Mouse (Mus musculus) thymus, adult 18-20 months (tissue): ENCODE data around the gene Cmah.

Experiments used
- DNase-seq, 2 experiments: peaks; one replicate each; pipeline ENCODE4 v3.0.0; 2022; ENCODE audit warnings: mixed read lengths in 2 of 2

Gene Cmah

DNA sequence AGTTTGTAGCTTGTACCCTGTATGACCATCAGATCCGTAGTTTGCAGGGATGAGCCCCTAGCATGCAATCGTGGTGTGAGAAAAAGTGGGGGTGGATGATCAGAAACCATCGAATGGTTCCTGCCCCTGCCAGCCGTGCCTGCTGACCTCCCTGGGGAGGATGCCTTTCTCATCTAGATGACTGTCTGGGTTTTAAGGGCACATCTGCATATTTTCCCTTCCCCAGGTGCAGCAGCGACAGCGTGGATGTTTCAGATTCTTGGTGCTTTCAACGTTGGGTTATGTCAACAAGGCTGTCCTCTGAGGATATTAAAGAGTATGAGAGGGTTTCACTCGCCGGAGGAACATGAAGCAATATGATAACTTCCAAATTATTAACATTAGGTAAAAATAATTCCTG, 158.8 kb downstream of the Cmah start:
- no peak for DNase-seq

DNA sequence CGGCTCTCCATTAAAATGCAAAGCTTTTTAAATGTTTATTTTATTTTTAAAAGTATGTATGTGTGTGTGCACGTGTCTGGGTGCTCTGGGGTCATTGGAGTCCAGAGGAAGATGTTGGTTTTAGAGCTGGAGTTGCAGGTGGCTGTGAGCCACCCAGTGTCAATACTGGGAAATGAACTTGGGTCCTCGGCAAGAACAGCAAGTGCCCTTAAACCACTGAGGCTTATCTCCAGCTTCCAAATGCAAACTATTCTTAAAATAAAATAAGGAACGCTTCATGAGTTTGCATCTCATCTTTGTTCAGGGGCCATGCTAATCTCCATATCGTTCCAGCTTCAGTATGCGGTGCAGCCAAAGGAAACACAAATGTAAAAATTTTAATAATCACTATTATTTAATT, 159.2 kb downstream of the Cmah start:
- no peak for DNase-seq

DNA sequence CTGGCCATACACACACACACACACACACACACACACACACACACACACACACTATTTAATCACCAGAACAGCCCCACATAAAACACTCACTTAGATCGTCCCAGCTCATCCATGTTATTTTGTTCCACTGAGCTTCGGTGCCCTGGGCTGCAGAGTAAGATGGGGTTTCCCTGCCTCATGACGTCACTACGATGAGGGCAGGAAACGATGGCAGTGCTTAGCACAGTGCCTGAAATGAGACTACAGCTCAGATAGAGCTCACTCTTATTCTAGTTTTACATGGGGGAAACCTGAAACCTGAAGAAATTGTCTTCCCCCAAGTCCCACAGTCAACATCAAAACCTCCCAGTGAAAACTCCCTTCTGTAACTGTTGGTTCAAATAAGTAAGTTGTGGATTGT, 159.9 kb downstream of the Cmah start:
- no peak for DNase-seq

DNA sequence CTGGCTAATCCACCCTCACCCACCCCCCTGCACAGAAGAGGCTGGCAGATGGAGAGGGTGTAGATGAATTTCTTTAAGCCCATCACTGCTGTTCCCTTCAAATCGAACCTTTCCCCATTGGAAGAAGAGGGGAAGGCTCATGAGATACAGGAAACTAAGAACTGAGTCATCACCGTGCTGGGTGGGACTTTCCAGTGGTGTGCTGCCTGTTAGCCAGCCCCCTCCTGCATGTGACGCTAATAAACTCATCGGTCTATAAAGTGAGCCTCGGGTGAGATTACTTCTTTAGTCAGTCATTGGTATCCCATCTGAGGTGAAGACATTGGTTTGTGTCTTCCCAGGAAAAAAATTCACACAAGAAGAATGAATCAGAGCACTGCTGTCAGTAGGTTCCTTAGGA, 160.3 kb downstream of the Cmah start:
- no peak for DNase-seq

DNA sequence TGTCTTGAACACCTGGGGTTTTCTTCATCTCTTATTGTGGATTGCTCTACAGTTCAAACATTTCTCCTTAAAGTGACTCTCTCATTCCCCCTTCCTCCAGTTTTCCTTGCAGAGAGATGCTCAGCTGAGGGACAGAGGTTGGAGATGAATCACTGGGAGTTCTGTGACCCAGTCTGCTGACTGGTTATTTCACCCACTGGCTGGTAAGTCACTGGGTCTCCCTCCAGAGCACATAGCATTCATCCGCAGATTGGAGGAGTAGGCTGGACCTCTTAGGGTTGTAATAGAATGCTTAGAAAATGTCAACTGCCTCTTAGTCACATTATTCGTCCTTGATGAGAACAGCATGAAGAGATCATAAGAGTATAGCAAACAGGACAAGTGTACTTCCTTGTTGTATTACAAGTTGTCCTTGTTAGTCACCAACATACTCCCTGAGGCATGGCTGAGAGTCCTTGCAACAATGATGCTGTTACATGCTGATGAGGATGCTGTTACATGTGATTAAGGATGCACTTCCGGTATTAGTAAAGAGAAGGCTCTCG, 161.4 kb downstream of the Cmah start:
- no peak for DNase-seq

DNA sequence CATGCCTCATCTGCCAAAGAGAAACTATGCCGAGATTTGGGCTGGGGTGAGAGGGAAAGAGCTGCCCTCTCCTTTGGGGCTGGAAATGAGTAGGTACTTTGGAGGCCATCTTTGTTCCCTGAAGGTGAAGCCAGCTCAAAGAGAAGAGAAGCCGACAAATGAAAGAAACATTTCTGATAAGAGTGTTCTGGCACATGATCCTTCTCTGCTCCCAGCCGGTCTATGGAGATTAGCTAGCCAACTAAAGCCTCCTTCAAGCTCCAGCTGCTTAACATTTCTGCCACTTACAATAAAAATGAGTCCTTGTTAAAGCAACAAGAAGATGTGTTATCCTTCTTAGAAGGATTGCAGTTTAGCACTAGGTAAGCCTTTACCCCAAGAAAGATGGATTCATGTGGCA, 162.3 kb downstream of the Cmah start:
- DNase-seq: no peak

DNA sequence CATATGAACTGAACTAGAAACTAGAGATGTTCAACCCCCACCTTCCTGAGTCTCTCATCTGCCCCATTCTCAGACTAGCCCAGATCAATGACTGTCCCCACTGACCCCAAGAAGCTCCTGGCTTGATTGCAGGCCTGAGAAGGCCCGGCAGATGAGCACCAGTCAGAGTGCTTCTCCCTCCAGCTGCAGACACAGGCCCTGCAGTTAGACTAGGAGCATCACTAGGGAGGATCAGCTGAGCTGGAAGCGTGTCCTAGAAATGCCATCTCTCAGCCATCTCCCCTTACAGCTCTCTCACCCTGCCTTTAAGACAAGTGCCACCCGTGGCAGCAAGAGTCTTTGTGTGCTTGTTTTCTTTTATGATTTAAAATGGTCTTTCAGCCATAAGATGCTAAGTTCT, 162.8 kb downstream of the Cmah start:
- no peak for DNase-seq

DNA sequence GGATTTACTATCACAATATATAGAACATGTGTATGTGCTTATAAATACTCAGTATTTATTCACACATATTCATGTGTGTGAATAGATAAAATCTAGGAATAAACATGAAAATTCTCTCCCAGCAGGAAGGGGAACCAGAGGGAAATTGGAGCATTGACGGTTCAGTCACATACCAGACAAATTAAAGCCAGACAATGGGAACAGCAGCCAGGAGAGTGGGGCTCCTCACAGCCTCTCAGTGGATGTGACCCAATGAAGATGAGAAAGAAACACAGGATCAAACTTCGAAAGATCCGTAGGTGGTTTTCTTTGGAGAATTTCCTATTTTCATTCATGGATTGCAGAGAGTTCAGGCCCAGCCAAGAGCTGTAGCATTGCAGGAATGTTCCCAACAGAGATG, 163.9 kb downstream of the Cmah start:
- DNase-seq: no peak

DNA sequence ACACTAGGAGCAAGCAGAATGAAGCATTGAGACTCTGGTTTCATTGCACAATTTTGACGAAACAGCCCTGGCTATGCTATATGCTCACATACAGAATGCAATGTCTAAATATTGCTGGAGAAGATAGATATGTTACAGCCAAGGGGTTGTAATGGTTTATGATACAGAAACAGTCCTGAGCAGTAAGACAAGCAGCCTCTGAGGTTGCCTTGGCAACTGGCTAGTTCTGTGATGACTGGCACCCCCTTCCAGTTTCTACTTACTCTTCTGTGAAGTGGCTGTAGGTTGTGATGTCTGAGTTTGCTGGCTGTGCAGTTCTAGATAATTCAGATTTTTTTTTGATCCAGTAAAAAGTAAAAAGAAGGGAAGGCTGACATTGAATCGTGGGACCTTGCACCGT, 166.6 kb downstream of the Cmah start:
- DNase-seq: no peak

DNA sequence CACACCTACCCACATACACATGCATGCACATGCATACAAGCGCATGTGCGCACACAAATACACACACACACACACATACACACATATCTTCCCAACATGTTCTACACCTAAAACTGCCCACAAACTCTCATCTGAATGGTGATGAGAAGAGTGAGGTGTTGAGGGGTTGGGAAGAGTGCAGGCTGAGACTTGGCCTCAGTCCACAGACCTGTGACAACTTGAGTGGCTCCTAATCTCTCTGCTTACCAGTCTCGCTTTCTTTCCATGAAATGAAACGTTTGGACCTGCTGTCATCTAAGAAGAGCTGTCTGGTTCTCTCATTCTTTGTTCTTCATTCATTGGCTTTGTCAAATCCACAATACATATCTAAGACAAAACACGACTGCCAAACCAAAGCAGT, 169.1 kb downstream of the Cmah start:
- DNase-seq: no peak

DNA sequence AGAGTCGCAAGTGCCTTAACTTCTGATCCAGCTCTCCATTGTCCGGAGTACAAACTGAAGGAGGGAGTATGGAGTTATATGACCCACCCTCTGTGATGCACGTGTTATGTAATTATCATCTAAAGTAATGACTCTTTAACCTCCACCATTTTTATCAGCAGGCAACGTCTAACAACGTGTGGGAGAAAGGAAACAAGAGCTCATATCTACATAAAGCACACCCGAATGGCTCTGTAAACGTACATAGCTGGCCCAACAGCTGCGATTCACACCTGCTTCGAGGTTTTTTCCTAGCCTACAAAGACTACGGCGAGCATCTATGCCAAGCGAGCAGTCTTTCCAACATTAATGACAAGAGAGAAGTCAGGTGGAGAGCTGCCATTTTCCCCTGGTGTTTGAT, 169.8 kb downstream of the Cmah start:
- DNase-seq: peak in 1 of 2 experiments; percentile 26

DNA sequence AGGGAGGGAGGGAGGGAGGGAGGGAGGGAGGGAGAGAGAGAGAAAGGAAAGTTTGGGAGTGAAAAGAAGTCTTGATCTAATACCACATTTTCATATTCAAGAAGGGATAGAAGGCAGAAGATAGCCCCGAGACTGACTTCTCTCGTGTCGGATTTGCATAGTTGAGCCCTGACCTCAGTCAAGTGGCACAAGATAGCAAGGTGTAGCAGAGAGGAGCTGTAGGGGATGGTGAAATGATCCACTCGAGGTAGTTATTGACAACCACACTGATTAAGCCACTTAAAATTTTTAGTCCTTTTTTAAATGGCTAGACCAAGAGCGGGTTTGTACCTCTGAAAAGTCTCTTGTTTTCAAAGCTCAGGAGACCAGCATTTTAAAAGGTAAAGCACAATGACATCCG, 171.1 kb downstream of the Cmah start:
- no peak for DNase-seq

DNA sequence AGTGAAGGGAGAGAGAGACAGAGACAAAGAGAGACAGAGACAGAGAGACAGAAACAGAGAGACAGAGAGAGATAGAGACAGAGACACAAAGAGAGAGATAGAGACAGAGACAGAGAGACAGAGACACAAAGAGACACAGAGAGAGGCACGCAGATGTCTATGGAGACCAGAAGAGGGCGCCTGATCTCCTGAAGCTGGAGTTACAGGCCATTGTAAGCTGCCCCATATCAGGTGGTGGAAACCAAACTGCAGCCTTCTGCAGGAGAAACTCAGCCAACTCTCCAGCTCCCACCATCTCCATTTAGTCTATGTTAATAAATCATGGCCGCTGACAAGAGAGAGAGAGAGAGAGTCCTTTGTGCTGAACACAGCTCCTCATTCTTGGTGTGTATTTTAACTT, 172.3 kb downstream of the Cmah start:
- DNase-seq: no peak

DNA sequence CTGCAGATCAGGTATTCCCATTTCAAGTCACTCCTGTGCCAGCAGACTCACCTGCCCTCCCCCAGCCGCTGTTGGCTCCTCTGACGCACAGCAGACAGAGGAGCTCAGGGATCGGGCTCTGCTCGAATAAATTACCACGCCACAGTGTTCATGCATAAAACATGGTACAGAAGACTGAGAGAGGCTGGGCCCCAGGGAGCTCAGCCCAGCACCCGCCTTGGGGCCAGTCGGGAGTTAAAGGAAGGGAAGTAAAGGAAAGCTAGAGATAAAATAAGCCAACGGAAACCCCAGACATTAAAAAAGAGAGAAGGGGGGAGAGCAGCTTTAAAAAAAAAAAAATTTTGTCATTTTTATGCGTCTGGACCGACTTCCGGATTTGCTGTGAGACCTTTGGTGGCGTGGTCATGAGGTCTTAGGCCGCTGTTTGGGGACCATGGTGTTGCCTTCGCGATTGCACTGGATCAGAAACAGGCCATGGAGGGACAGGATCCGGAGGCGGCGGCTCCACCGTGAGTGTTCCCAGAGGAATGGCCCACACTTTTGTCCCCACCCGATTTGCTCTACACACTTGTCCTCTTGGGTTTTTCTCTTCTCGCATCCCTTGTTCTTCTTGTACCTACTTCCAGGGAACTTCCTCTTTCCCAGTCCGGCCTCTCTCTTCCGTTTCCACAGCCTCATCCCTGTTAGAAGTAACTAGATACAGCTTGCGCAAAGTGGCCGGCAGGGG, 174.1 kb downstream of the Cmah start:
- DNase-seq: no peak

DNA sequence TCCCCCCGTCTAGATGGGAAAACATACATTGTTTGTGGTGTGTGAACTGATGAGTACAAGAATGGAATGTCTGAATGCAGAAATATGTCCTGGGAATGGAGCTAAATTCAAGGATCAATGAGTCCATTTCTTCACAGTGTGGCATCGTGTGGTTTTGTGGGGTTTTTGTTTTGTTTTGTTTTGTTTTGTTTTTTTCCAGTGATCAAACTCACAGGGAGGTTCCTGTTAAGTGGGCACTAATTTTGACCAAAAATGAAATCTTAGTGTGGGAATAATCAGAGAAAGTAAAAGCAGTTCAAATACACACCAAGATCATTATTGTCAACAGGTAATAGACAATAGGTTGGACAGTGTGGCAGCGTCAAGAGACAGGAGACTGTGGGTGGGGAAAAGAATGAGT, 174.7 kb downstream of the Cmah start:
- no peak for DNase-seq

DNA sequence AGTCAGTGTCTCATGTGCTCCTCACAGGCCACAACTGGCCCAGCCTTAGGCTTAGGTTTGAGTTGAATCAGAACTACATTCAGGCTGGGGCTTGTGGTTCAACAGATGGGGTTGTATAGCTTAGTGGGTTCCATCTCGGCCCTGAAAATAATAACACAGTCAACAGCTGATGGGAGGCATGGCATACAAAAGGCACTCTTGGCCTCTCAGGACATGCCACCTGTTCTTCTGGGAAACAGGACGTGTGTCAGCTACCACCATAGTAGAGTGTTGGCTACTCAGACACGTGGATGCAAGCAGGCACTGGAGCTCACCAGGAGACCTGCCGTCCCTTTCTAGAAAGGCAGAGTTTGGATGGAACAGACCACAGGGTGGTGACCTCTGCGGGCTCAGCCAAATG, 178.6 kb downstream of the Cmah start:
- DNase-seq: no peak

DNA sequence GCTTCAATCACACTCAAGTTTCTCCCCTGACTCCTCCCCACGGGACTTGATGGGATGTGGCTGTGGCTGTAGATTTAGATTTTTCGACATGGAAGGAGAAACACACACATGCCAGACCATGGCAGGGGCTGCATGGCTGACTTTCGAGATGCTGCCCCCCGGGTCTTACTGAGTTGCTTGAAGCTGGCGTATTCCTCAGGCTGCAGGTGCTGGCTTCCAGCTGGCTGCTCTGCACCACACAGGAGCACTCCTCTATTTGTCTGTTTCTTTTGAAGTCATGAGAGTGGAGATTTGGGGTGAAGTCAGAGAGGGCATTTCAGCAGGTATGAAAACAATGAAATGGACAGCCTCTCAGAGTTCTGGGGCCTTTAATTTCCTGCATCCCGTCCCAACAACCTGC, 180.0 kb downstream of the Cmah start:
- DNase-seq: no peak

DNA sequence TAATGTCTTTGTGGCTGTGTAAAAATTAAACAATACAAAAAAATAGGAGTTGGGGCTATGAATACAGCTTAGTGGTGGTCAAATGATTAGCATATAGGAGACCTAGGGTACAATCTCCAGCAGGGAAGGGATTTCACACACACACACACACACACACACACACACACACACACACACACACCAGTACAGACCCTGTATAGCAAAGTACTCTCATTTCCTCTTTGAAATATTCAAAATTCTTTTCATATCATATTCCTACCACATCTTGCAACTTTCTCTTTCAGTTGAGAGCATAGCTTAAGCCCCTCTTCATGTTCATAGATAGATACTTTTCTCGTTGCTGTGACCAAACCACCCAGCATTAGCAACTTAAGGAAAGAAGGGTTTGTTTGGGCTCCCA, 181.7 kb downstream of the Cmah start:
- no peak for DNase-seq

DNA sequence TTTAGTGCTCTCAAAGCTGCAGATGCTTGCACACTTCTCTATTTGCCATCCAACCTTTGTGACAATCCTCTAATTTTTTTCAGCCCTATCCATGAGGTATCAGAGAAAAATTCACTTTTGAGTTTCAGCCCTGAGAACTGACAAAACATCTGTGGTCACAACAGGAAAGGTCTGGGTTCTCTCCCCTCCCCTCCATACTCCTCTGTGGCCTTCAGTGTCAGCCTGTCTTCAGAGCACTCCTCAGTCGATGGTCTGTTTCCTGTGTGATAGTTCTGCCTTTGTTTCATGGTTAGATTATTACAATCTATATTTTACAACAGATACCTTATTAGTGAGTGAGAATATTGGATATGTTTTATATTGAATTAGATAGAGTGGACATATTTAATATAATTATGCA, 184.2 kb downstream of the Cmah start:
- no peak for DNase-seq

DNA sequence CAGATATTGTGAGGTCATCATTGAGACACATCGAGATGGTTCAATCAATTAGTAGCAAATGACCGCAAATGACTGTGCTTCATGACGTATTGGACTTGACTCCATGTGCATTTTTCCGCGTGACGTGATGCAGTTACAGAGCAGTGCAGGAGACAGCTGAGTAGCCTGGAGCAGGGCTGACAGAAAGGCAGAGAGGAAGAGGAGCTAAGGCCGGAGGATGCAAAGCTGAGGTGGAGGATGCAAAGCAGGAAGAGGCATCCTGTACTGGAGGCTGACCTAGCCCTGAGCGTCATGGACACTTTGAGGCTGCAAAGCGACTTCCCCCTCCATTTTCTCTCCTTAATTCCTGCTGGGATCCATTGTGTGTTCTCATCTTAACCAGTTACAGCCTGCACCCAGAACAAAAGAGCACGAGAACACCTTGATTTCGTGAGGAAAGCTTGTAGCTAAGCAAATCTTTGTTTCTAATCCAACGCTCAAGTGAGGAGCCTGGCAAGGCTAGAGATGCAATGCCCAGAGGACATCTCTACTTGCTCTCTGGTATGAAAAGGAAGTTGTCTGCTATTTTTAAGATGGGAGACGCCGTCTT, 184.8 kb downstream of the Cmah start:
- DNase-seq: no peak

DNA sequence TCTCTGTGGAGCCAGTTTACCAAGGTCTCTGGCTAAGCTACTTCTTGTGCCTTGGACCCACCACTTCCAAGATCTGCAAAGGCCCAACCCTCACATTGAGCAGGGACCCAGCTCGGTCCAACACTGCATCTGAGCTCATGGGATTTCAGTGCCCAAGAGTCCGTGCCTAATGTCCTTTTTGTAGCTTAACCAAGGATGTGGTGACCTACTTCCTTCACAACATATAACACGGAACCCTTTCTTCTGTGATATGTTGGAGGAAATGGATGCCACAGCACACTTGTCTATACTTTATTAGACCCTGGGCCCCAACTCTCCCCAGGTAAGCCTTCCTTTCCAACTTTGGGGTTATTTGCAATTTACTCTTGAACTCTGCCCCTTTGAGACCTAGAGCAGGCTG, 186.5 kb downstream of the Cmah start:
- no peak for DNase-seq

DNA sequence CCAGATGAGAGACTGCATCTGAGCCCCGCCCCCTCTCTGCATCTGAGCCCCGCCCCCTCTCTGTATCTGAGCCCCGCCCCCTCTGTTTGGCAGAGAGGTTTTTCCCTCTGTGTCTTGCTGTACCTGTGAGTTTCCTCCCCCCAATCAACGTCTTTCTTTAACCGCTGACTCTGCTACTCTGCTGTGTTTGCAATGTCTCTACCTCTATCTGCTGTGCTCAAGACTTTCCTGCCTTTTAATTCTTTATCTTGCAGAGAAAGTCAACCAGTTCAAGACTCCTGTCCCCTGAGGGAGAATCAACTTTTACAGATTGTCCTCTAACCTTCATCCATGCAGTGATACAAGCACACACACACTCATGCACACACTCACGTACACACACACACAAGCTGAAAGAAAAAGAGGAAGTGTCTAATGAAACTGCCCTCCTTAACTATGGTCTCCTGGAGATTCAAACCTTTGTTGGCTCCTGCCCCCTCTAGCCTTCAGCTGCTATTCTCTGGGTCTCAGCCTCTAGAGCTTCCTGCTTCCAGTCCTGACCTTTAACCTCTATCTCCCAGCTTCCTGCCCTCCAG, 188.0 kb downstream of the Cmah start:
- DNase-seq: no peak

DNA sequence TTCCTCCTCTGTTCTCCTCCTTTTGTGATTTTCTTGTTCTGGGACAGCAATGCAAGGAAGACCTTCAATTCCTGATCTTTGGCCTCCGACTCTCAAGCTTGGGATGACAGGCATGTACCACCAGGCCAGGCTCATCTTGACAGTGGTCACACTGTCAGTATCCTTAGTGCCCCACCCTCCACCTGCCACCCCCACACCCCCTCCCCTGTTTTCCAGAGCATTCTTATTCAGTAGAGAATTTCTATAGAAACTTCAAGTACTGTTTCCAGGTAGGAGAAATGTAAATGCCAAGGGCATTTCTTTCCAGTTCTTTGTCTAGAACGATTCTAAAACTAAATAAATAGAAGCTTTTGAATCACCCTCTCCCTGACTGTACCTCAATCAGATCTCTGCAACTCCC, 190.6 kb downstream of the Cmah start:
- DNase-seq: no peak

DNA sequence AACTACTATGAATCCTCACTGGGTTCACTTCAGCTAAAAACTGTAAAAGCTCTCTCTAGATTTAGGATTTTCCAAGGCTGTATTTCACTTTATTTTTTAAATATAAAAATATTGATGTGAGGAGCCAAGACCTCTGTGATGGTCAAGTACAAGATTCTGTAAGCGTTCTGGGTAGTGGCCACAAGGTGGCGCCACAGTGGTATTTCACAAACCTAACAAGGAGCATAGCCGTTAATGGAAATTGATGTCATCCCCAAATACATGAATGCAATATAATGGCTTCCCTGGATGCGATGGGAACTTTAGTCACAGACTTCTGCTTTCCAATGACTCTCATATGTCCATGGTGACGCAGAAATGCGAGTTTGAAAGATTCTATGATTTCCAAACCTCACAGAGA, 191.7 kb downstream of the Cmah start:
- peak in 1 of 2 experiments; percentile 39 for DNase-seq
